Mouse (Mus musculus): ENCODE measurements around the gene Trak1. TPM values are rescaled to one million over a fixed set of nuclear protein-coding genes. Genes with fewer than 3 reads are reported as not detected.

The Trak1 gene
- 38.4 and 40.9 TPM in 2 replicates for polyA plus RNA-seq (2012; rRNA removed)

DNA sequence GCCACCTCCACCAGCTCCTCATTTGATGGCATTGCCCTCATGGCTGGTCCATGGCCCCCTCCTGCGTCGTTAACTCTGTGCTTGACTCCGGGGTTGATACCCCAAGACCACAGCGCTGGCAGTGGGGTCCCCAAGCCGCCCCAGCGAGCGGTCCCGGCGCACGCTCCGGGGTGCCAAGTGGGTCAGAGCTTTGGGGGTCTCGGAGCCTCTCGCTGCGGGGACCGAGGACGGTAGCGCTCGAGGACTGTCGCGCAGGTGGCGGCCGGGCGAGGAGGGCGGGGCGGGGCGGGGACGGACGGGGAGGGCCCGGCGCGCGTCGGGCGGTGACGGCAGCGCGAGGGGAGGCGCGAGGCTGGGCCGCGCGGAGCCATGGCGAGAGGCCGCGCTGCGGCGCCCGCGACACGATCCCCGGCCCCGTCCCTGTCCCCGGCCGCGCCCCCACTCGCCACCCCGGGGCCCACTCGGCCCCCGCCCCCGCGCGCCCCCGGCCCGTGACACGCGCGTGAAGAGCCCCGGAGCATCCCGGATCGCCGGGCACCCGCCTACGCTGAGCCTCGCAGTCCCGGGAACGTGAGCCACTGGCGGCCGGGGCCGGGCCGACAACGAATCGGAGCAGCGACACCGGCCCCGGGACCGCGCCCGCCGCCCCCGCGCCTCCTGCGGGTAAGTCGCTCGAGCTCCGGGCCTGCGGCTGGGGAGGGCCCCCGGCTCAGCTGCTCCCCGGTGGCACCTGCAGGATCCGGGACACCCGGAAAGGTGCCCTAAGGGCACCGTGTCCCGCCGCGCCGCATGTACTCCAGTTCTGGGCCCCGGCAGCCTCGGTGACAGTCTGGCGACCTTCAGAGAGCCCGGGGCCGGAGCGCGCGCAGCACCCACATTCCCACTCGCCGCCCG is at the start of gene Trak1:
Gene Trak1 (plus strand): TSS at position 332 of the 894 bp plus-strand sequence.

DNA sequence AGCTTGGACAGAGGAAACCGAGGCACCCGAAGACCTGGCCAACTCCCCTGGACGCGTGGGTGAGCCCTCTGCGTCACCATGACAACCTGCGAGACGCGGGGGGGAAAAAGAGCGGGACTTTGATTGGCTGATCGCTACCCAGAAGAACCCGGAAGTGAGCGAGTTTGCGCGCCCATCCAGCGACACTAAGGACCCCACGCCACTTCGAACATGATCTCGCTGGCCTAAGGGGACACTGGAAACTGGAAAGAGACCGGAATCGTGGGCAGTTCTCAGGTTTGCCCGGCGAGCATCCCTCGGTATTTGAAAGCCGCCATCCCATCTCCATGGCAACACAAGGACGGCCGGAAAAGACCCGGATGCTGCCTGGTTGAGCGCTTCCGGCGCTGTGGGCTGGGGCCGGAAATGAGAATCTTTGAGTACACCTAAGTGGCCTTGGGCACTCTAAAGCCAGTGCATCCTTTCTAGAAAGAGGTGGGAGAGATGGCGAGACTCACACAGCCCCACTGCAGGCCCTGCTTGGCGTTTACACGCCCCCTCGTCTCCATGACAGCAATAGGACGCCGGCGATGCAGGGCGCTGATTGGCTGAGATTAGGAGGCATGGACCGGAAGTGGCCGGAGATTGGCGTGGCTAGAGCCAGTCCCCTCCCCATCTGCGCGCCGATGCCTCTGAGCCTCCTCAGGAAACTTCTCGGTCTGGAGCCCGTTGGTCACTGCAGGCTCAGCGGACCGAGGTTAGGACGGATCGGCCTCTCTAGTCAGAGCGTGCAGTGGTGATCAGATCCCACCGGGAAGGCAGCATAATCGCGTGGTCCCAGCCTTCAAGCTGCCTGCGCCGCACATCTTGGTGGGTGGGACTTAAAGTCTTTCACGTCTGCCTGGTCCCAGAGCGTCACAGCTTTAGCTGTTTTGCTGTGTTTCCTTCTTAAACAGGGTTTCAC is 19.9 kb upstream of the Trak1 start, which contains the start of gene Ulk4:
Gene Ulk4 (minus strand): TSS at position 80 of the 943 bp plus-strand sequence.

DNA sequence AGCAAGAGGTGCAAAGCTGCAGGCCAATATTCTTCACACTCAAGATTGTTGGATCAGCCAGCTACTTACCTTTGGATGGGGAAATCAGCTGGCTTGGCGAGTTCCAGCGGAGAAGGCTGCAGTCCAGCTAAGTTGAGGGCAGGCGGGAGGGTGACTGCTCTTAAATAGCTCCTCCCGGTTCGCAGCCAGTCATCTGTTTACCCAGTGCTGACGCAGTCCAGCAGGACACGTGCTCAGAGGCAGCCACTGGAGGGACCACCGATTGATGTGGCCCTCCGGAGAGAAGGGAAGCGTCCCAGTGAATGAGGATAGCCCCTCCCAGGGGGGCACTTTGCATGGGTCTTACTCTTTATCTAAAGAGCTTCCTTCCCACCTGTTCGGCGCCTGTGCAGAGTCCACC is 198.2 kb downstream of the Trak1 start, which contains the start of gene Cck:
Gene Cck (minus strand): TSS at position 166 of the 400 bp plus-strand sequence.

Other genes starting within 250 kb of the Trak1 start
- 1.4 and 1.8 TPM in 2 replicates for gene Ulk4, start 20.3 kb upstream of the Trak1 start, polyA plus RNA-seq (2012; rRNA removed)
- gene Cck, start 198.2 kb downstream of the Trak1 start, polyA plus RNA-seq (2012; rRNA removed), result 2.2 and 8.4 TPM in 2 replicates

Data from stomach, adult 2 months (tissue).